Mouse (Mus musculus) neural tube, embryonic 15.5 days (tissue): Measurements from ENCODE around the gene Cdipt. TPM values are rescaled to one million over a fixed set of nuclear protein-coding genes. Genes with fewer than 3 reads are reported as not detected.

Experiments used
- ATAC-seq: fragments of 200-750 bp; cut with Nextera tagmentation; 2 replicates; pipeline ENCODE4 v1.8.0; 2017; ENCODE audit warnings: mild to moderate bottlenecking, moderate TSS enrichment, moderate library complexity; ENCODE audit not compliant: low FRiP score
- H3K27ac ChIP-seq: fragments of 300-500 bp; sonication (generic); replicated peaks from 2 replicates; pipeline ENCODE4 v1.5.1; 2015; ENCODE audit warnings: mild to moderate bottlenecking, inconsistent platforms
- H3K27me3 ChIP-seq: fragments of 300-500 bp; sonication (generic); replicated peaks from 2 replicates; pipeline ENCODE4 v1.6.1; 2015; ENCODE audit warnings: inconsistent platforms
- H3K36me3 ChIP-seq: fragments of 300-500 bp; sonication (generic); 2 replicates; pipeline ENCODE4 v1.6.1; 2015; ENCODE audit warnings: inconsistent platforms
- H3K4me1 ChIP-seq: fragments of 300-500 bp; sonication (generic); 2 replicates; pipeline ENCODE4 v1.6.1; 2015; ENCODE audit warnings: inconsistent platforms
- H3K4me2 ChIP-seq: fragments of 300-500 bp; sonication (generic); 2 replicates; pipeline ENCODE4 v1.6.1; 2015; ENCODE audit warnings: inconsistent platforms, mild to moderate bottlenecking, moderate library complexity
- H3K4me3 ChIP-seq: fragments of 300-500 bp; sonication (generic); replicated peaks from 2 replicates; pipeline ENCODE4 v1.5.1; 2015; ENCODE audit warnings: mild to moderate bottlenecking, inconsistent platforms
- H3K9ac ChIP-seq: fragments of 300-500 bp; sonication (generic); replicated peaks from 2 replicates; pipeline ENCODE4 v1.6.1; 2015; ENCODE audit warnings: mild to moderate bottlenecking, inconsistent platforms
- H3K9me3 ChIP-seq: fragments of 300-500 bp; sonication (generic); replicated peaks from 2 replicates; pipeline ENCODE4 v1.6.1; 2016; ENCODE audit warnings: inconsistent platforms
- WGBS: fragments of 180-500 bp; shearing (Covaris S2); methylation state at CpG from one replicate; pipeline ENCODE4 v1.1.7; 2015; ENCODE audit warnings: mixed read lengths; 5-methylcytosine and 5-hydroxymethylcytosine counted together
- polyA plus RNA-seq: library from polyadenylated mRNA; unstranded; fragments of >200 nt; fragmentation: Nextera tagmentation; extraction: Ambion mirVana; gene quantifications from 2 replicates; pipeline ENCODE4 v1.2.1, GENCODE M21; 2015

Cdipt gene
- polyA plus RNA-seq, 1 experiment from 2014 or later: 145 TPM

GRCm38 (mm10) chr7:127003620-127004019 lies 27.9 kb downstream of the Cdipt start:
- Histone ChIP-seq H3K4me2 (no peak overlapping the region), H3K27me3 (no peaks in the 10 kb centered on the region), H3K4me3 (no peak overlapping the region), H3K9me3 (no peaks in the 10 kb centered on the region), H3K27ac (no peak overlapping the region), H3K9ac (no peak overlapping the region), H3K4me1 (no peaks in the 10 kb centered on the region), H3K36me3 (no peaks in the 10 kb centered on the region)
- WGBS: 93% methylated on average over 5 of the region's 5 CpGs
- no peak for ATAC-seq

GRCm38 (mm10) chr7:127004122-127004875 lies 28.6 kb downstream of the Cdipt start:
- H3K9me3 ChIP-seq: no peaks in the 10 kb centered on the region
- H3K4me1 ChIP-seq: no peaks in the 10 kb centered on the region
- H3K9ac ChIP-seq: no peak overlapping the region
- H3K36me3 ChIP-seq: no peaks in the 10 kb centered on the region
- H3K27me3 ChIP-seq: no peaks in the 10 kb centered on the region
- ATAC-seq: no peak
- no peak overlapping the region for H3K4me2 ChIP-seq
- 91% methylated on average over 4 of the region's 4 CpGs for WGBS
- no peak overlapping the region for H3K4me3 ChIP-seq
- H3K27ac ChIP-seq: no peak overlapping the region

- H3K4me3 ChIP-seq: no peak overlapping the region
- no peak overlapping the region for H3K9ac ChIP-seq
- 88% methylated on average over 6 of the region's 6 CpGs for WGBS
- no peak overlapping the region for H3K4me2 ChIP-seq
- no peaks in the 10 kb centered on the region for H3K36me3 ChIP-seq
- ATAC-seq: no peak
- no peak overlapping the region for H3K27ac ChIP-seq
- H3K27me3 ChIP-seq: no peaks in the 10 kb centered on the region
- H3K9me3 ChIP-seq: no peaks in the 10 kb centered on the region
- H3K4me1 ChIP-seq: no peaks in the 10 kb centered on the region
Measured at GRCm38 (mm10) chr7:127007313-127008024, 31.8 kb downstream of the Cdipt start.

- H3K27me3 ChIP-seq: no peaks in the 10 kb centered on the region
- H3K9ac ChIP-seq: no peak overlapping the region
- ATAC-seq: no peak
- H3K4me3 ChIP-seq: no peak overlapping the region
- H3K36me3 ChIP-seq: peaks cover 7% of the 10 kb centered on the region
- no peak overlapping the region for H3K4me2 ChIP-seq
- H3K9me3 ChIP-seq: no peaks in the 10 kb centered on the region
- H3K4me1 ChIP-seq: peaks cover 3% of the 10 kb centered on the region
- WGBS: 54% methylated on average over 9 of the region's 9 CpGs
- peak overlapping the region; percentile 24 for H3K27ac ChIP-seq
Measured at GRCm38 (mm10) chr7:127008239-127009019, 32.7 kb downstream of the Cdipt start.

GRCm38 (mm10) chr7:127009307-127010085 lies 33.8 kb downstream of the Cdipt start:
- no peak for ATAC-seq
- Histone ChIP-seq H3K27ac (0 out of 2 replicates have a peak overlapping the region, but pooled peaks have one; percentile 24), H3K4me2 (no peak overlapping the region), H3K36me3 (peaks cover 15% of the 10 kb centered on the region), H3K4me3 (no peak overlapping the region), H3K9ac (no peak overlapping the region), H3K27me3 (no peaks in the 10 kb centered on the region), H3K9me3 (no peaks in the 10 kb centered on the region), H3K4me1 (peaks cover 13% of the 10 kb centered on the region)
- 84% methylated on average over 17 of the region's 17 CpGs for WGBS

- Histone ChIP-seq H3K4me2 (no peak overlapping the region), H3K27ac (no peak overlapping the region), H3K36me3 (peaks cover 24% of the 10 kb centered on the region), H3K9me3 (no peaks in the 10 kb centered on the region), H3K4me1 (peaks cover 29% of the 10 kb centered on the region), H3K9ac (no peak overlapping the region), H3K27me3 (no peaks in the 10 kb centered on the region), H3K4me3 (no peak overlapping the region)
- ATAC-seq: no peak
- WGBS: 96% methylated on average over 2 of the region's 2 CpGs
Measured at GRCm38 (mm10) chr7:127011051-127011450, 35.3 kb downstream of the Cdipt start.

- no peak overlapping the region for H3K4me3 ChIP-seq
- H3K4me2 ChIP-seq: no peak overlapping the region
- no peak for ATAC-seq
- no peak overlapping the region for H3K27ac ChIP-seq
- no peaks in the 10 kb centered on the region for H3K27me3 ChIP-seq
- no peak overlapping the region for H3K9ac ChIP-seq
- peaks cover 24% of the 10 kb centered on the region for H3K36me3 ChIP-seq
- peaks cover 31% of the 10 kb centered on the region for H3K4me1 ChIP-seq
- no peaks in the 10 kb centered on the region for H3K9me3 ChIP-seq
- WGBS: 83% methylated on average over 2 of the region's 2 CpGs
Measured at GRCm38 (mm10) chr7:127011717-127012116, 36.0 kb downstream of the Cdipt start.

GRCm38 (mm10) chr7:127012374-127012773 lies 36.7 kb downstream of the Cdipt start:
- no peak overlapping the region for H3K9ac ChIP-seq
- H3K27me3 ChIP-seq: no peaks in the 10 kb centered on the region
- no peak for ATAC-seq
- WGBS: 89% methylated on average over 6 of the region's 6 CpGs
- H3K4me2 ChIP-seq: no peak overlapping the region
- H3K4me3 ChIP-seq: no peak overlapping the region
- H3K9me3 ChIP-seq: no peaks in the 10 kb centered on the region
- peaks cover 24% of the 10 kb centered on the region for H3K36me3 ChIP-seq
- no peak overlapping the region for H3K27ac ChIP-seq
- H3K4me1 ChIP-seq: peaks cover 33% of the 10 kb centered on the region

GRCm38 (mm10) chr7:127012845-127013244 lies 37.1 kb downstream of the Cdipt start:
- Histone ChIP-seq H3K4me3 (no peak overlapping the region), H3K9ac (no peak overlapping the region), H3K27me3 (no peaks in the 10 kb centered on the region), H3K36me3 (peaks cover 24% of the 10 kb centered on the region), H3K4me2 (no peak overlapping the region), H3K9me3 (no peaks in the 10 kb centered on the region), H3K4me1 (peaks cover 38% of the 10 kb centered on the region), H3K27ac (no peak overlapping the region)
- no peak for ATAC-seq
- 95% methylated on average over 10 of the region's 10 CpGs for WGBS

GRCm38 (mm10) chr7:127013385-127013784 lies 37.7 kb downstream of the Cdipt start:
- Histone ChIP-seq H3K9ac (no peak overlapping the region), H3K27ac (no peak overlapping the region), H3K4me1 (peaks cover 43% of the 10 kb centered on the region), H3K27me3 (no peaks in the 10 kb centered on the region), H3K4me3 (no peak overlapping the region), H3K4me2 (no peak overlapping the region), H3K9me3 (no peaks in the 10 kb centered on the region), H3K36me3 (peaks cover 24% of the 10 kb centered on the region)
- ATAC-seq: no peak
- whole genome bisulfite sequencing: 94% methylated on average over 6 of the region's 6 CpGs

GRCm38 (mm10) chr7:127014320-127014719 lies 38.6 kb downstream of the Cdipt start, which contains the start of gene Mvp:
Mvp (minus strand) TSS chr7:127014621.
- Histone ChIP-seq H3K27ac (no peak within 1 kb of the TSS), H3K4me2 (peak within 1 kb of the TSS; percentile 88), H3K27me3 (no peaks in the 10 kb centered on the region), H3K4me1 (peaks cover 53% of the 10 kb centered on the region), H3K4me3 (peak within 1 kb of the TSS; percentile 68), H3K9ac (peak within 1 kb of the TSS; percentile 92; the same call in 1 of the 2 replicates), H3K9me3 (no peaks in the 10 kb centered on the region), H3K36me3 (peaks cover 24% of the 10 kb centered on the region)
- WGBS: 64% methylated on average over 11 of the region's 11 CpGs
- ATAC-seq: no peak
